Mouse (Mus musculus) stomach, embryonic 15.5 days (tissue): ENCODE measurements at regions not wholly inside any gene's neighbourhood (a gene's known extent, or its start where the extent isn't known, plus 50 kb on each side); places are given as distances from the start of the nearest gene placed in this dataset.
A peak's percentile ranks its signal among the peaks of the same experiment; 100 is the strongest.

Source experiments
- ATAC-seq: fragments of 200-750 bp; cut with Nextera tagmentation; 2 replicates; pipeline ENCODE4 v1.8.0; 2017; ENCODE audit warnings: low read depth, moderate number of reproducible peaks, moderate TSS enrichment; ENCODE audit not compliant: insufficient read depth, low FRiP score
- H3K27ac ChIP-seq: fragments of 300-500 bp; sonication (generic); 2 replicates; pipeline ENCODE4 v1.5.1; 2015; ENCODE audit warnings: mild to moderate bottlenecking, inconsistent platforms
- H3K27me3 ChIP-seq: fragments of 300-500 bp; sonication (generic); replicated peaks from 2 replicates; pipeline ENCODE4 v1.6.1; 2015; ENCODE audit warnings: inconsistent platforms
- H3K36me3 ChIP-seq: fragments of 300-500 bp; sonication (generic); 2 replicates; pipeline ENCODE4 v1.6.1; 2015; ENCODE audit warnings: inconsistent platforms
- H3K4me1 ChIP-seq: fragments of 300-500 bp; sonication (generic); 2 replicates; pipeline ENCODE4 v1.6.1; 2015; ENCODE audit warnings: inconsistent platforms
- H3K4me2 ChIP-seq: fragments of 300-500 bp; sonication (generic); 2 replicates; pipeline ENCODE4 v1.6.1; 2015; ENCODE audit warnings: mild to moderate bottlenecking, inconsistent platforms
- H3K4me3 ChIP-seq: fragments of 300-500 bp; sonication (generic); replicated peaks from 2 replicates; pipeline ENCODE4 v1.5.1; 2015; ENCODE audit warnings: inconsistent platforms
- H3K9ac ChIP-seq: fragments of 300-500 bp; sonication (generic); 2 replicates; pipeline ENCODE4 v1.6.1; 2015; ENCODE audit warnings: inconsistent platforms
- H3K9me3 ChIP-seq: fragments of 300-500 bp; sonication (generic); 2 replicates; pipeline ENCODE4 v1.6.1; 2016; ENCODE audit warnings: inconsistent platforms
- WGBS: fragments of 180-500 bp; shearing (Covaris S2); methylation state at CpG from one replicate; pipeline ENCODE4 v1.1.7; 2015; 5-methylcytosine and 5-hydroxymethylcytosine counted together

DNA sequence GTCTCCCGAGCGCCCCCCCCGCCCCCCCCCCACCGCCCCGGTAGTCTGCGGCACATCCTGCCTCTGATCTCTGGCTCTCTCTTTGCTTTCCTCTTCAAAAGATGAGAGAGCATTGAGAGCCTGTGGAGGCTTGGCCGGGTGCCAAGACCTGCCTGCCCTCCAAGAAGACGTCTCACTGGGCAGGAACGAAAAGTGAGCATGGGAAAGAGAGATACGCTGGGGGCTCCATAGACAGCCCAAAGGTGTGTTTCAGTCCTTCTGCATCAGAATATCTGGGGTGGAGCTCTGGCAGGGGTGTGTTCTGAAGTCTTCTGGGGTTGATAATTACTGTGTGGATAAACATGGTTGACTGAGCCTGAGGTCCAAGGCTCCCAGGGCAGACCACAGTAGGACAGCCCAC, 126.7 kb downstream of the Mrm1 start:
- WGBS = 10% methylated on average over 9 of the region's 10 CpGs
- Histone ChIP-seq H3K27ac (no peak overlapping the region), H3K4me1 (no peaks in the 10 kb centered on the region), H3K27me3 (no peaks in the 10 kb centered on the region), H3K36me3 (no peaks in the 10 kb centered on the region), H3K4me2 (no peak overlapping the region), H3K9ac (no peak overlapping the region), H3K4me3 (no peak overlapping the region), H3K9me3 (no peaks in the 10 kb centered on the region)
- peak; percentile 31; the same call in 1 of the 2 replicates for ATAC-seq

DNA sequence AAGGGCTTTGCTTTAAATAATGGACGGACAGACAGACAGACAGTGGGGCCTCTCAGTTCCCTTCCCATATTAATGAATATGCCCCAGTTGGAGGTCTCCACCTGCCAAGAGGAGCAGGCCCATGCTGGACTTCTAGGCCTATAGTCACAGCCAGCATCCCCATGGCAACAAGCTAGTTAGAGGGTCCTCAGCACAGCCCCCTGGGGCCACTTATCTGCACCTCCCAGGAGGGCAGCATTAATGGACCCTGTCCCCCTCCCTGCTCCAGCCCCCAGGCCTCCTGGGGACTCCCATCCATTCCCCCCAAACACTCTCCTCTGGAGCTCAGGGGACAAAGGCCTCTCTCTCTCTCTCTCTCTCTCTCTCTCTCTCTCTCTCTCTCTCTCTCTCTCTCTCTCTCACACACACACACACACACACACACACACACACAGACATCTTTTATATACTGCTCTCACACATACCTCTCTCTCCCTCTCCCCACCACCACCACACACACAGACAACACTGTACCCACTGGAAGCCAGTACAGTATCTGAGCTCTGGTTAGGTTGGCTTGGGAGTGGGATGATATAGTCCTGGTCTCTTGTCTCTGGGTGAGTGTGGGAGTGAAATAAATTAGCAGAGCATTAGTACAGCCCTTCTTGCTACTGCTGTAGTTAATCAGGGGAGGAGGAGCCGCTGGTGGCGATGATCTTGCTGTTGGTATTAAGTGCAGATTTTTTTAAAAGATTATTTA, 127.7 kb downstream of the Mrm1 start:
- no peak overlapping the region for H3K27ac ChIP-seq
- H3K9me3 ChIP-seq = no peaks in the 10 kb centered on the region
- 64% methylated on average over 3 of the region's 3 CpGs for WGBS
- no peak for ATAC-seq
- H3K4me1 ChIP-seq = no peaks in the 10 kb centered on the region
- no peaks in the 10 kb centered on the region for H3K36me3 ChIP-seq
- H3K4me3 ChIP-seq = no peak overlapping the region
- no peak overlapping the region for H3K9ac ChIP-seq
- H3K4me2 ChIP-seq = no peak overlapping the region
- H3K27me3 ChIP-seq = no peaks in the 10 kb centered on the region

DNA sequence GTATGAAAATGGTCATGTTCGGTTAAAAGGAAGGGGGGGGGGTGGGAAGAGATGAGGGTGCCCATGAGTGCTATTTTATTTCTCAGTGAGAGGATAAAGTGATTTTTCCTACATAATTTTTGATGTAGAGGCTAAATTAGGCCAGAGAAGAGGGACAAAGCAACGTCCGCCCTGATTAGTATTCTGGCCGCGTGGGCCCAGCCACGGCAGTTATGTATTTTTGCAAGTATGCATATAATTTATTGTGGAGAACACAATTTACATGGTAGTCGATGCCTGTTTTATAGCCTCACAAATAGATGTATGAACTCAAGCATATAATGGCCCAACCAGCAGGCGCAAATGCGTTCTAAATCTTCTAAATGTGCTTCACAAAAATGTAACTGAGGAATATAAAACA, 132.8 kb downstream of the Mrm1 start:
- Histone ChIP-seq H3K27ac (no peak overlapping the region), H3K4me1 (no peaks in the 10 kb centered on the region), H3K9ac (no peak overlapping the region), H3K4me2 (no peak overlapping the region), H3K27me3 (no peaks in the 10 kb centered on the region), H3K9me3 (no peaks in the 10 kb centered on the region), H3K4me3 (no peak overlapping the region), H3K36me3 (no peaks in the 10 kb centered on the region)
- no peak for ATAC-seq
- WGBS = 85% methylated on average over 9 of the region's 9 CpGs

GRCm38 (mm10) chr11:84684325-84684724, 135.0 kb downstream of the Mrm1 start:
- no peak for ATAC-seq
- Histone ChIP-seq H3K36me3 (no peaks in the 10 kb centered on the region), H3K9ac (no peak overlapping the region), H3K9me3 (no peaks in the 10 kb centered on the region), H3K27ac (no peak overlapping the region), H3K4me1 (no peaks in the 10 kb centered on the region), H3K4me2 (no peak overlapping the region), H3K4me3 (no peak overlapping the region), H3K27me3 (no peaks in the 10 kb centered on the region)
- 88% methylated on average over 3 of the region's 3 CpGs for WGBS

DNA sequence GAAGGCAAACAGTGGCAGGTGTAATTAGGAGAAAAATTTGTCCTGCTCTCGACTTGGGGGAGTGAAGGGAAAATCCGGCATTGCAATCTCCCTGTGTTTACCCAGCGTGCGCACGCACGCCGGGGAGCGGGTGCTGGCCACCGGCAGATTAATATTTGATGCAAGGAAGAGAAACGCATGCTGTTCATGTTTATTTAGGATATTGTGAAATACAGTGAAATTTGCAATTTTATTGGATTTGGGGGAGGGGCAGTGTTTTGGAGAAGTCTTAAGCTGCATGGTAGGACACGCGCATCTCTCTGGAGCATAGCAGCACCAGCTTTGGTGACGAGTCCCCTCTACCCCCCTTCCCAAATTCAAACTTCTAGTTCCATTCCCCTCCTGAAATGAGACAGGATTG, 136.4 kb downstream of the Mrm1 start:
- Histone ChIP-seq H3K4me2 (no peak overlapping the region), H3K27ac (no peak overlapping the region), H3K36me3 (no peaks in the 10 kb centered on the region), H3K4me1 (no peaks in the 10 kb centered on the region), H3K4me3 (no peak overlapping the region), H3K27me3 (no peaks in the 10 kb centered on the region), H3K9me3 (no peaks in the 10 kb centered on the region), H3K9ac (no peak overlapping the region)
- ATAC-seq = no peak
- WGBS = 60% methylated on average over 13 of the region's 13 CpGs

DNA sequence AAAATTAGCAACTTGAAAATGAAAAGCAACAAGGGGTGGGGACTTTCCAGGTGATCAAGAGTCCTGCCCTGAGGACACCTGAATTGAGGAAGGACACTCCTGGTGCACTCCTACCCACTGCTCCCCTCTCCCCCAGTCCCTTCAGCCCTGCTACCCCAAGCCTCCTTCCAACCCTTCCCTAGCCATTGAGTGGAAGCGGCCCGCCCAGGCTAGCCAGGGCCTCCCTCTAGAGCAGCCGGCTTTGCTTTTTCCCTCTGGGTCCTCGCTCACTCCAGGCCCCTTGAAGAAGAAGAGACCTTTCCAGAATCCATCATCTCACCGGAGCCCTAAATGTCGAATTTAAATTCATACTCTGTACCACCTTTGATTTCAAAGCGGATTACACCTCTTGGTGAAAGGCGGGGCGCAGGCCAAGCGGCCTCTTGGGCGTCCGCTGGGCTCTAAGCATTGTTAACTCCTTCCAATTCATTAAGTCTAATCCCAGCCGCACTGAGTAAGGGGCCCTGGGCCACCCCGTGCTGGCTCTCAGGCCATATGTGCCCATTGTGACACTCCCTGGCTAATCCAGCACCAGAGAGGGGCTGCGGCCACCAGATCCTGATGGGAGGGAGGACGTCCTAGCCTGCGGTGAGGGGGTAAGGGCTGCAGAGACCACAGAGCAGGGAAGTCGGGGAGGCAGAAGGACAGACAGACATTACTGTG, 142.8 kb downstream of the Mrm1 start:
- H3K4me1 ChIP-seq = no peaks in the 10 kb centered on the region
- no peaks in the 10 kb centered on the region for H3K27me3 ChIP-seq
- no peak overlapping the region for H3K27ac ChIP-seq
- H3K9me3 ChIP-seq = no peaks in the 10 kb centered on the region
- H3K9ac ChIP-seq = no peak overlapping the region
- 42% methylated on average over 18 of the region's 18 CpGs for WGBS
- H3K4me2 ChIP-seq = no peak overlapping the region
- no peak overlapping the region for H3K4me3 ChIP-seq
- no peak for ATAC-seq
- no peaks in the 10 kb centered on the region for H3K36me3 ChIP-seq

GRCm38 (mm10) chr11:84672841-84673473, 146.4 kb downstream of the Mrm1 start:
- Histone ChIP-seq H3K9me3 (no peaks in the 10 kb centered on the region), H3K4me3 (no peak overlapping the region), H3K4me1 (no peaks in the 10 kb centered on the region), H3K4me2 (no peak overlapping the region), H3K9ac (no peak overlapping the region), H3K27ac (no peak overlapping the region), H3K27me3 (no peaks in the 10 kb centered on the region), H3K36me3 (no peaks in the 10 kb centered on the region)
- WGBS = 25% methylated on average over 18 of the region's 18 CpGs
- ATAC-seq = no peak

DNA sequence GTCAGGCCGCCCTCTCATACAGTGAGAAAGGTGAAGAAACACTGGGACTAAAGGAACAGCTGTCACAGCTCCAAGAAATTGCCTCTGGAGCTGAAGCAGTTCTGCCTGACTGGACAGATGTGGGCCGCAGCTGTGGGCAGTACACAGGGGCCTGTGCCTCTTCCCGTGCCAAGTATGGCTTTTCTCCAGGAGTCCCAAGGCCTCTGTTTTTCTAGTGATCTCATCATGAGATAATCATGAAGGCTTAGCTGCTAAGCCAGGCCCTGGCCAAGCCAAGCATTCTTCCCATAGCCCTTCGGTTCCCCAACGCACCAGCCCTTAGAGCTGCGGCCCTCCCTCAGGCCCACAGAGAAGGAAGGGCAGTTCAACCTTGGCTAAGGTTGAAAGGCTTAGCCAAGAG, 146.2 kb upstream of the Lhx1 start:
- Histone ChIP-seq H3K4me2 (no peak overlapping the region), H3K27me3 (no peaks in the 10 kb centered on the region), H3K4me1 (no peaks in the 10 kb centered on the region), H3K4me3 (no peak overlapping the region), H3K27ac (no peak overlapping the region), H3K9me3 (no peaks in the 10 kb centered on the region), H3K36me3 (no peaks in the 10 kb centered on the region), H3K9ac (no peak overlapping the region)
- ATAC-seq = no peak
- WGBS = 57% methylated on average over 6 of the region's 6 CpGs

DNA sequence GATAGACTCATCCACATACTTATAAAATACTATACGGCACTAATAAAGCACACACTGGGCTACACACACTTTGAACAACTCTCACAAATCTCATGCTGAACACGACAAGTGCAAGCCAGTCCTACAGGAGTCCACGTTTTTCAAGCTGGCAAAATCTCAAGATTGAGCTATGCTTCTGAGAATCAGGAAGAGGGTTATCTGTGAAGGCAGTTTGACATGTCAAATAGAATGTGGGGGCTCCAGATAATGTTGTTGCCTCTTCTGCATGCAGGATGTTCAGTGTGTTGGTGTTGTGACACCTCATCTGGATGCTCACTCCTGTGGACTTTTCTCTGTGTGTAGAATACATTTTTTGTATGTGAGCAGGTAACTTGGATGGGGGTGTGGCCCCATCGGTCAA, 142.4 kb upstream of the Lhx1 start:
- H3K9me3 ChIP-seq = no peaks in the 10 kb centered on the region
- H3K4me3 ChIP-seq = no peak overlapping the region
- no peaks in the 10 kb centered on the region for H3K36me3 ChIP-seq
- H3K4me1 ChIP-seq = no peaks in the 10 kb centered on the region
- H3K9ac ChIP-seq = no peak overlapping the region
- WGBS = 68% methylated on average over 4 of the region's 4 CpGs
- H3K27ac ChIP-seq = no peak overlapping the region
- no peak for ATAC-seq
- no peaks in the 10 kb centered on the region for H3K27me3 ChIP-seq
- no peak overlapping the region for H3K4me2 ChIP-seq

- H3K9me3 ChIP-seq = no peaks in the 10 kb centered on the region
- ATAC-seq = no peak
- no peak overlapping the region for H3K4me2 ChIP-seq
- WGBS = 54% methylated on average over 3 of the region's 3 CpGs
- no peak overlapping the region for H3K4me3 ChIP-seq
- no peaks in the 10 kb centered on the region for H3K4me1 ChIP-seq
- no peak overlapping the region for H3K27ac ChIP-seq
- H3K9ac ChIP-seq = no peak overlapping the region
- no peaks in the 10 kb centered on the region for H3K27me3 ChIP-seq
- no peaks in the 10 kb centered on the region for H3K36me3 ChIP-seq
These were observed 138.9 kb upstream of the Lhx1 start for GRCm38 (mm10) chr11:84664258-84664657.

GRCm38 (mm10) chr11:84661981-84662380, 136.6 kb upstream of the Lhx1 start:
- H3K4me2 ChIP-seq = no peak overlapping the region
- no peak for ATAC-seq
- no peaks in the 10 kb centered on the region for H3K9me3 ChIP-seq
- WGBS = 13% methylated on average over 7 of the region's 7 CpGs
- H3K9ac ChIP-seq = no peak overlapping the region
- H3K27ac ChIP-seq = no peak overlapping the region
- H3K36me3 ChIP-seq = no peaks in the 10 kb centered on the region
- no peaks in the 10 kb centered on the region for H3K4me1 ChIP-seq
- H3K27me3 ChIP-seq = no peaks in the 10 kb centered on the region
- H3K4me3 ChIP-seq = no peak overlapping the region

GRCm38 (mm10) chr11:84660877-84661276, 135.5 kb upstream of the Lhx1 start:
- H3K27ac ChIP-seq = no peak overlapping the region
- WGBS = 26% methylated on average over 8 of the region's 8 CpGs

More at GRCm38 (mm10) chr11:84660877-84661276, 135.5 kb upstream of the Lhx1 start:
- no peak for ATAC-seq
- Histone ChIP-seq H3K4me3 (no peak overlapping the region), H3K4me1 (no peaks in the 10 kb centered on the region), H3K9ac (no peak overlapping the region), H3K36me3 (no peaks in the 10 kb centered on the region), H3K27me3 (no peaks in the 10 kb centered on the region), H3K4me2 (no peak overlapping the region), H3K9me3 (no peaks in the 10 kb centered on the region)
